Mouse (Mus musculus) G1E (cell line): ENCODE data around the gene Kif21a. TPM values are rescaled to one million over a fixed set of nuclear protein-coding genes. Genes with fewer than 3 reads are reported as not detected.

Experiments used
- ATAC-seq: 2 replicates; pipeline ENCODE4 v1.8.0; 2016; ENCODE audit warnings: mild to moderate bottlenecking; ENCODE audit not compliant: insufficient number of reproducible peaks, poor library complexity, low FRiP score, severe bottlenecking; ENCODE audit errors: extremely low read depth
- DNase-seq: peaks from one replicate; pipeline ENCODE4 v3.0.0; 2012; ENCODE audit warnings: low spot score
- H3K27me3 ChIP-seq: 2 replicates; pipeline ENCODE4 v1.6.1; 2012; ENCODE audit warnings: mild to moderate bottlenecking, low read length, inconsistent platforms; ENCODE audit not compliant: insufficient read depth
- H3K36me3 ChIP-seq: replicated peaks from 2 replicates; pipeline ENCODE3; 2012; ENCODE audit warnings: mild to moderate bottlenecking, inconsistent platforms
- H3K4me1 ChIP-seq: 2 replicates; pipeline ENCODE4 v1.6.1; 2012; ENCODE audit warnings: low read depth, low read length, inconsistent platforms, mixed read lengths; ENCODE audit not compliant: insufficient read depth
- H3K4me3 ChIP-seq: 2 replicates; pipeline ENCODE4 v1.5.1; 2012; ENCODE audit warnings: low read depth, mild to moderate bottlenecking, inconsistent platforms, low read length, moderate library complexity, mixed read lengths
- H3K9me3 ChIP-seq: replicated peaks from 2 replicates; pipeline ENCODE4 v1.6.1; 2012; ENCODE audit warnings: inconsistent platforms
- CTCF ChIP-seq: IDR thresholded peaks from 2 replicates; pipeline ENCODE4 v1.5.1; 2012; ENCODE audit warnings: low read depth, low read length, inconsistent platforms, mixed read lengths
- GATA1 ChIP-seq: IDR thresholded peaks from 2 replicates; pipeline ENCODE4 v1.6.1; 2012; ENCODE audit warnings: borderline replicate concordance, low read length, inconsistent platforms, mixed read lengths
- GATA2 ChIP-seq: IDR thresholded peaks from 2 replicates; pipeline ENCODE4 v1.6.1; 2012; ENCODE audit warnings: low read depth, low read length, inconsistent platforms, borderline replicate concordance
- POLR2AphosphoS5 ChIP-seq: IDR thresholded peaks from 2 replicates; pipeline ENCODE4 v1.6.1; 2012; ENCODE audit warnings: low read depth, low read length, inconsistent platforms; ENCODE audit not compliant: insufficient replicate concordance
- TAL1 ChIP-seq: conservative IDR thresholded peaks from 2 replicates; pipeline ENCODE4 v1.6.1; 2012; ENCODE audit warnings: low read depth, low read length, inconsistent platforms, mixed read lengths
- polyA plus RNA-seq: library from polyadenylated mRNA; stranded (reverse); fragments of >175 nt; gene quantifications from 2 replicates; pipeline ENCODE4 v1.2.3, GENCODE M21; 2012
- total RNA-seq, 2 experiments: library from RNA; stranded (forward) in 1 of 2; stranded (reverse) in 1 of 2; fragments of 200-1000 nt in 1 of 2; fragments of >200 nt in 1 of 2; fragmentation: Nextera tagmentation in 1 of 2; gene quantifications; 2 replicates each; pipeline ENCODE4 v1.2.3; 2014 to 2017

Gene Kif21a
- total RNA-seq (2014; fragmentation: Nextera tagmentation) (not detected in 2 replicates), total RNA-seq (2017) (not detected in 2 replicates), polyA plus RNA-seq (not detected in 2 replicates)

- H3K36me3 ChIP-seq, result no peaks in the 10 kb centered on the region
- no peaks in the 10 kb centered on the region for H3K27me3 ChIP-seq
- H3K9me3 ChIP-seq, result peaks cover 41% of the 10 kb centered on the region
- H3K4me1 ChIP-seq, result no peaks in the 10 kb centered on the region
- DNase-seq (no peak), ATAC-seq (no peak)
- TF ChIP-seq POLR2AphosphoS5 (no peak), GATA1 (no peak)
- no peak within 1 kb of the TSS; the same call in 1 of the 2 replicates for H3K4me3 ChIP-seq
Measured at GRCm38 (mm10) chr15:91049496-91050441, at the start of gene Kif21a. Gene Kif21a, minus strand, starts transcription at chr15:91049948.

GRCm38 (mm10) chr15:91096606-91097005, 46.9 kb upstream of the Kif21a start:
- H3K9me3 ChIP-seq, result peaks cover 5% of the 10 kb centered on the region
- DNase-seq, result no peak
- H3K4me3 ChIP-seq, result no peak overlapping the region
- H3K27me3 ChIP-seq, result no peaks in the 10 kb centered on the region
- no peaks in the 10 kb centered on the region for H3K36me3 ChIP-seq
- no peak for TF ChIP-seq GATA1
- no peak for TF ChIP-seq CTCF
- no peak for TF ChIP-seq GATA2
- no peak for TF ChIP-seq POLR2AphosphoS5
- TF ChIP-seq TAL1, result no peak
- H3K4me1 ChIP-seq, result no peaks in the 10 kb centered on the region
- no peak for ATAC-seq

GRCm38 (mm10) chr15:91089427-91089826, 39.7 kb upstream of the Kif21a start:
- H3K27me3 ChIP-seq, result no peaks in the 10 kb centered on the region
- TF ChIP-seq CTCF (no peak), TAL1 (no peak), GATA1 (no peak), POLR2AphosphoS5 (no peak), GATA2 (no peak)

GRCm38 (mm10) chr15:91088071-91088470, 38.3 kb upstream of the Kif21a start:
- H3K36me3 ChIP-seq, result no peaks in the 10 kb centered on the region
- no peak overlapping the region for H3K4me3 ChIP-seq
- DNase-seq (no peak), ATAC-seq (no peak)
- H3K9me3 ChIP-seq, result peaks cover 19% of the 10 kb centered on the region
- no peak for TF ChIP-seq CTCF
- TF ChIP-seq GATA2, result no peak
- TF ChIP-seq POLR2AphosphoS5, result no peak
- no peak for TF ChIP-seq TAL1
- TF ChIP-seq GATA1, result no peak
- no peaks in the 10 kb centered on the region for H3K4me1 ChIP-seq
- no peaks in the 10 kb centered on the region for H3K27me3 ChIP-seq

More at GRCm38 (mm10) chr15:91089427-91089826, 39.7 kb upstream of the Kif21a start:
- Histone ChIP-seq H3K36me3 (no peaks in the 10 kb centered on the region), H3K4me3 (no peak overlapping the region), H3K9me3 (peaks cover 19% of the 10 kb centered on the region), H3K4me1 (no peaks in the 10 kb centered on the region)
- no peak for DNase-seq
- no peak for ATAC-seq

- no peak overlapping the region for H3K4me3 ChIP-seq
- no peaks in the 10 kb centered on the region for H3K36me3 ChIP-seq
- H3K9me3 ChIP-seq, result peaks cover 29% of the 10 kb centered on the region
- ATAC-seq (no peak), DNase-seq (no peak)
- TF ChIP-seq POLR2AphosphoS5, result no peak
- TF ChIP-seq TAL1, result no peak
- TF ChIP-seq GATA1, result no peak
- no peak for TF ChIP-seq GATA2
- TF ChIP-seq CTCF, result no peak
- H3K27me3 ChIP-seq, result no peaks in the 10 kb centered on the region
- no peaks in the 10 kb centered on the region for H3K4me1 ChIP-seq
Measured at GRCm38 (mm10) chr15:91077457-91078410, 28.0 kb upstream of the Kif21a start.

GRCm38 (mm10) chr15:91072440-91072839, 22.7 kb upstream of the Kif21a start:
- peaks cover 20% of the 10 kb centered on the region for H3K9me3 ChIP-seq
- H3K36me3 ChIP-seq, result no peaks in the 10 kb centered on the region
- ATAC-seq (no peak), DNase-seq (no peak)
- TF ChIP-seq POLR2AphosphoS5, result no peak
- no peak for TF ChIP-seq TAL1
- no peak for TF ChIP-seq GATA2
- TF ChIP-seq CTCF, result no peak
- no peak for TF ChIP-seq GATA1
- no peaks in the 10 kb centered on the region for H3K4me1 ChIP-seq
- H3K4me3 ChIP-seq, result no peak overlapping the region
- no peaks in the 10 kb centered on the region for H3K27me3 ChIP-seq
